Mouse (Mus musculus): ENCODE measurements around the gene Fam83b. TPM values are rescaled to one million over a fixed set of nuclear protein-coding genes. Genes with fewer than 3 reads are reported as not detected.

Fam83b gene
- polyA plus RNA-seq, 1 experiment from 2014 or later = 0.20 TPM

GRCm38 (mm10) chr9:76553758-76554157 lies 13.2 kb downstream of the Fam83b start:
- Histone ChIP-seq H3K27ac (replicated peaks) (no peak overlapping the region), H3K9me3 (replicated peaks) (no peaks in the 10 kb centered on the region), H3K36me3 (no peaks in the 10 kb centered on the region), H3K4me1 (no peaks in the 10 kb centered on the region), H3K4me3 (no peak overlapping the region), H3K27me3 (ENCODE audit: low read depth, poor library complexity, severe bottlenecking) (no peaks in the 10 kb centered on the region)
- DNase-seq (ENCODE audit: low spot score) = no peak
- WGBS = 50% methylated on average over 2 of the region's 2 CpGs

- Histone ChIP-seq H3K36me3 (no peaks in the 10 kb centered on the region), H3K4me1 (no peaks in the 10 kb centered on the region), H3K9me3 (replicated peaks) (no peaks in the 10 kb centered on the region), H3K4me3 (no peak overlapping the region), H3K27me3 (ENCODE audit: low read depth, poor library complexity, severe bottlenecking) (no peaks in the 10 kb centered on the region), H3K27ac (replicated peaks) (no peak overlapping the region)
- WGBS = 80% methylated on average over 1 of the region's 1 CpGs
- DNase-seq (ENCODE audit: low spot score) = no peak
Observed at GRCm38 (mm10) chr9:76553115-76553514, 13.8 kb downstream of the Fam83b start.

- DNase-seq (ENCODE audit: low spot score) = no peak
- WGBS = 55% methylated on average over 3 of the region's 3 CpGs
- no peaks in the 10 kb centered on the region for H3K36me3 ChIP-seq
- no peaks in the 10 kb centered on the region; the same call in 1 of the 2 replicates for H3K4me1 ChIP-seq
- H3K27me3 ChIP-seq (ENCODE audit: low read depth, poor library complexity, severe bottlenecking) = no peaks in the 10 kb centered on the region
- H3K4me3 ChIP-seq = no peak overlapping the region
- H3K27ac ChIP-seq (replicated peaks) = no peak overlapping the region
- H3K9me3 ChIP-seq (replicated peaks) = no peaks in the 10 kb centered on the region
Observed at GRCm38 (mm10) chr9:76546714-76547113, 20.2 kb downstream of the Fam83b start.

GRCm38 (mm10) chr9:76540684-76541083 lies 26.2 kb downstream of the Fam83b start:
- WGBS = 89% methylated on average over 4 of the region's 4 CpGs

GRCm38 (mm10) chr9:76539953-76540621 lies 26.8 kb downstream of the Fam83b start:
- Histone ChIP-seq H3K4me3 (no peak overlapping the region), H3K36me3 (no peaks in the 10 kb centered on the region), H3K27ac (replicated peaks) (no peak overlapping the region), H3K4me1 (no peaks in the 10 kb centered on the region), H3K27me3 (ENCODE audit: low read depth, poor library complexity, severe bottlenecking) (no peaks in the 10 kb centered on the region), H3K9me3 (replicated peaks) (no peaks in the 10 kb centered on the region)
- 89% methylated on average over 5 of the region's 7 CpGs for WGBS
- DNase-seq (ENCODE audit: low spot score) = no peak

More at GRCm38 (mm10) chr9:76540684-76541083, 26.2 kb downstream of the Fam83b start:
- H3K9me3 ChIP-seq (replicated peaks) = no peaks in the 10 kb centered on the region
- no peaks in the 10 kb centered on the region for H3K36me3 ChIP-seq
- H3K4me3 ChIP-seq = no peak overlapping the region
- H3K4me1 ChIP-seq = no peaks in the 10 kb centered on the region
- no peak for DNase-seq (ENCODE audit: low spot score)
- H3K27me3 ChIP-seq (ENCODE audit: low read depth, poor library complexity, severe bottlenecking) = no peaks in the 10 kb centered on the region
- H3K27ac ChIP-seq (replicated peaks) = no peak overlapping the region

GRCm38 (mm10) chr9:76539271-76539670 lies 27.6 kb downstream of the Fam83b start:
- H3K9me3 ChIP-seq (replicated peaks) = no peaks in the 10 kb centered on the region
- no peak for DNase-seq (ENCODE audit: low spot score)
- WGBS = 86% methylated on average over 7 of the region's 7 CpGs
- no peaks in the 10 kb centered on the region for H3K4me1 ChIP-seq
- H3K27ac ChIP-seq (replicated peaks) = no peak overlapping the region
- H3K27me3 ChIP-seq (ENCODE audit: low read depth, poor library complexity, severe bottlenecking) = no peaks in the 10 kb centered on the region
- no peak overlapping the region for H3K4me3 ChIP-seq
- H3K36me3 ChIP-seq = no peaks in the 10 kb centered on the region

GRCm38 (mm10) chr9:76536032-76536431 lies 30.9 kb downstream of the Fam83b start:
- DNase-seq (ENCODE audit: low spot score) = no peak
- Histone ChIP-seq H3K9me3 (replicated peaks) (no peaks in the 10 kb centered on the region), H3K36me3 (no peaks in the 10 kb centered on the region), H3K4me3 (no peak overlapping the region), H3K27ac (replicated peaks) (no peak overlapping the region), H3K27me3 (ENCODE audit: low read depth, poor library complexity, severe bottlenecking) (no peaks in the 10 kb centered on the region), H3K4me1 (no peaks in the 10 kb centered on the region)
- 93% methylated on average over 9 of the region's 9 CpGs for WGBS

- WGBS = 88% methylated on average over 3 of the region's 3 CpGs
- H3K36me3 ChIP-seq = no peaks in the 10 kb centered on the region
- no peak for DNase-seq (ENCODE audit: low spot score)
- no peak overlapping the region for H3K4me3 ChIP-seq
- no peak overlapping the region for H3K27ac ChIP-seq (replicated peaks)
- H3K4me1 ChIP-seq = no peaks in the 10 kb centered on the region
- H3K9me3 ChIP-seq (replicated peaks) = no peaks in the 10 kb centered on the region
- H3K27me3 ChIP-seq (ENCODE audit: low read depth, poor library complexity, severe bottlenecking) = no peaks in the 10 kb centered on the region
Observed at GRCm38 (mm10) chr9:76532403-76532802, 34.5 kb downstream of the Fam83b start.

GRCm38 (mm10) chr9:76531368-76531767 lies 35.5 kb downstream of the Fam83b start:
- Histone ChIP-seq H3K4me1 (no peaks in the 10 kb centered on the region), H3K27me3 (ENCODE audit: low read depth, poor library complexity, severe bottlenecking) (no peaks in the 10 kb centered on the region), H3K36me3 (no peaks in the 10 kb centered on the region), H3K4me3 (no peak overlapping the region), H3K27ac (replicated peaks) (no peak overlapping the region), H3K9me3 (replicated peaks) (no peaks in the 10 kb centered on the region)
- DNase-seq (ENCODE audit: low spot score) = no peak
- 88% methylated on average over 4 of the region's 4 CpGs for WGBS

GRCm38 (mm10) chr9:76525592-76525991 lies 41.3 kb downstream of the Fam83b start:
- H3K27ac ChIP-seq (replicated peaks) = no peak overlapping the region
- no peak for DNase-seq (ENCODE audit: low spot score)
- no peaks in the 10 kb centered on the region for H3K9me3 ChIP-seq (replicated peaks)
- no peaks in the 10 kb centered on the region for H3K36me3 ChIP-seq
- no peaks in the 10 kb centered on the region for H3K27me3 ChIP-seq (ENCODE audit: low read depth, poor library complexity, severe bottlenecking)
- H3K4me1 ChIP-seq = no peaks in the 10 kb centered on the region
- H3K4me3 ChIP-seq = no peak overlapping the region

GRCm38 (mm10) chr9:76523075-76523474 lies 43.8 kb downstream of the Fam83b start:
- no peaks in the 10 kb centered on the region for H3K36me3 ChIP-seq

GRCm38 (mm10) chr9:76521640-76522039 lies 45.3 kb downstream of the Fam83b start:
- H3K9me3 ChIP-seq (replicated peaks) = no peaks in the 10 kb centered on the region

More at GRCm38 (mm10) chr9:76523075-76523474, 43.8 kb downstream of the Fam83b start:
- Histone ChIP-seq H3K4me1 (no peaks in the 10 kb centered on the region), H3K4me3 (no peak overlapping the region), H3K9me3 (replicated peaks) (no peaks in the 10 kb centered on the region), H3K27me3 (ENCODE audit: low read depth, poor library complexity, severe bottlenecking) (no peaks in the 10 kb centered on the region), H3K27ac (replicated peaks) (no peak overlapping the region)
- DNase-seq (ENCODE audit: low spot score) = no peak

GRCm38 (mm10) chr9:76518665-76519064 lies 48.3 kb downstream of the Fam83b start:
- Histone ChIP-seq H3K4me3 (no peak overlapping the region), H3K36me3 (no peaks in the 10 kb centered on the region), H3K9me3 (replicated peaks) (no peaks in the 10 kb centered on the region), H3K27ac (replicated peaks) (no peak overlapping the region), H3K4me1 (no peaks in the 10 kb centered on the region), H3K27me3 (ENCODE audit: low read depth, poor library complexity, severe bottlenecking) (no peaks in the 10 kb centered on the region)
- WGBS = 74% methylated on average over 1 of the region's 1 CpGs
- no peak for DNase-seq (ENCODE audit: low spot score)

More at GRCm38 (mm10) chr9:76521640-76522039, 45.3 kb downstream of the Fam83b start:
- Histone ChIP-seq H3K4me1 (no peaks in the 10 kb centered on the region), H3K27me3 (ENCODE audit: low read depth, poor library complexity, severe bottlenecking) (no peaks in the 10 kb centered on the region), H3K36me3 (no peaks in the 10 kb centered on the region), H3K27ac (replicated peaks) (no peak overlapping the region), H3K4me3 (no peak overlapping the region)
- WGBS = 87% methylated on average over 3 of the region's 3 CpGs
- DNase-seq (ENCODE audit: low spot score) = no peak

- DNase-seq (ENCODE audit: low spot score) = no peak
- no peak overlapping the region for H3K27ac ChIP-seq (replicated peaks)
Observed at GRCm38 (mm10) chr9:76505650-76506049, 61.3 kb downstream of the Fam83b start.

More at GRCm38 (mm10) chr9:76505650-76506049, 61.3 kb downstream of the Fam83b start:
- Histone ChIP-seq H3K4me3 (no peak overlapping the region), H3K27me3 (ENCODE audit: low read depth, poor library complexity, severe bottlenecking) (no peaks in the 10 kb centered on the region), H3K9me3 (replicated peaks) (no peaks in the 10 kb centered on the region), H3K36me3 (no peaks in the 10 kb centered on the region), H3K4me1 (no peaks in the 10 kb centered on the region)
